Mouse (Mus musculus) neural tube, embryonic 12.5 days (tissue): ENCODE measurements around the gene Maf. TPM values are rescaled to one million over a fixed set of nuclear protein-coding genes. Genes with fewer than 3 reads are reported as not detected.

Experiments used
- ATAC-seq: fragments of 200-750 bp; cut with Nextera tagmentation; 2 replicates; pipeline ENCODE4 v1.8.0; 2017; ENCODE audit warnings: low read depth, mild to moderate bottlenecking, moderate TSS enrichment, moderate library complexity; ENCODE audit not compliant: low FRiP score
- H3K27ac ChIP-seq: fragments of 300-500 bp; sonication (generic); 2 replicates; pipeline ENCODE4 v1.5.1; 2016
- H3K27me3 ChIP-seq: fragments of 300-500 bp; sonication (generic); replicated peaks from 2 replicates; pipeline ENCODE4 v1.6.1; 2016; ENCODE audit warnings: mild to moderate bottlenecking
- H3K36me3 ChIP-seq: fragments of 300-500 bp; sonication (generic); 2 replicates; pipeline ENCODE4 v1.6.1; 2016; ENCODE audit warnings: mild to moderate bottlenecking
- H3K4me1 ChIP-seq: fragments of 300-500 bp; sonication (generic); 2 replicates; pipeline ENCODE4 v1.6.1; 2016
- H3K4me2 ChIP-seq: fragments of 300-500 bp; sonication (generic); replicated peaks from 2 replicates; pipeline ENCODE4 v1.6.1; 2016; ENCODE audit warnings: mild to moderate bottlenecking
- H3K4me3 ChIP-seq: fragments of 300-500 bp; sonication (generic); 2 replicates; pipeline ENCODE4 v1.5.1; 2016
- H3K9ac ChIP-seq: fragments of 300-500 bp; sonication (generic); 2 replicates; pipeline ENCODE4 v1.6.1; 2016; ENCODE audit warnings: mild to moderate bottlenecking
- H3K9me3 ChIP-seq: fragments of 300-500 bp; sonication (generic); 2 replicates; pipeline ENCODE4 v1.6.1; 2016; ENCODE audit warnings: mild to moderate bottlenecking
- WGBS: fragments of 180-500 bp; shearing (Covaris S2); methylation state at CpG from one replicate; pipeline ENCODE4 v1.1.7; 2016; 5-methylcytosine and 5-hydroxymethylcytosine counted together
- polyA plus RNA-seq: library from polyadenylated mRNA; unstranded; fragments of >200 nt; fragmentation: Nextera tagmentation; extraction: Ambion mirVana; gene quantifications from 2 replicates; pipeline ENCODE4 v1.2.1, GENCODE M21; 2016

Gene Maf
- polyA plus RNA-seq, 1 experiment from 2014 or later = 7.4 TPM

GRCm38 (mm10) chr8:115726231-115726630 is 18.6 kb upstream of the Maf start:
- no peak overlapping the region for H3K4me3 ChIP-seq
- H3K27me3 ChIP-seq = no peaks in the 10 kb centered on the region
- no peak for ATAC-seq
- no peak overlapping the region for H3K9ac ChIP-seq
- H3K36me3 ChIP-seq = no peaks in the 10 kb centered on the region
- WGBS = 88% methylated on average over 4 of the region's 4 CpGs
- H3K4me1 ChIP-seq = no peaks in the 10 kb centered on the region
- no peaks in the 10 kb centered on the region for H3K9me3 ChIP-seq
- H3K27ac ChIP-seq = no peak overlapping the region
- no peak overlapping the region for H3K4me2 ChIP-seq

- Histone ChIP-seq H3K9me3 (no peaks in the 10 kb centered on the region), H3K36me3 (no peaks in the 10 kb centered on the region), H3K4me2 (no peak overlapping the region), H3K27ac (no peak overlapping the region), H3K27me3 (no peaks in the 10 kb centered on the region), H3K4me1 (no peaks in the 10 kb centered on the region), H3K9ac (no peak overlapping the region), H3K4me3 (no peak overlapping the region)
- 91% methylated on average over 7 of the region's 7 CpGs for whole genome bisulfite sequencing
- ATAC-seq = no peak
These were observed 11.5 kb upstream of the Maf start for GRCm38 (mm10) chr8:115719126-115719525.

- H3K4me3 ChIP-seq = no peak overlapping the region
- no peak overlapping the region for H3K4me2 ChIP-seq
- WGBS = 89% methylated on average over 6 of the region's 6 CpGs
- no peak overlapping the region for H3K9ac ChIP-seq
- H3K36me3 ChIP-seq = no peaks in the 10 kb centered on the region
- H3K27me3 ChIP-seq = no peaks in the 10 kb centered on the region
- H3K4me1 ChIP-seq = no peaks in the 10 kb centered on the region
- H3K27ac ChIP-seq = no peak overlapping the region
- no peak for ATAC-seq
- no peaks in the 10 kb centered on the region for H3K9me3 ChIP-seq
These were observed 11.0 kb upstream of the Maf start for GRCm38 (mm10) chr8:115718621-115719020.

- 79% methylated on average over 4 of the region's 4 CpGs for WGBS
These were observed 7.7 kb upstream of the Maf start for GRCm38 (mm10) chr8:115715262-115715661.

GRCm38 (mm10) chr8:115711106-115711505 is 3.5 kb upstream of the Maf start:
- WGBS = 45% methylated on average over 11 of the region's 11 CpGs

More at GRCm38 (mm10) chr8:115715262-115715661, 7.7 kb upstream of the Maf start:
- Histone ChIP-seq H3K4me2 (no peak overlapping the region), H3K9ac (no peak overlapping the region), H3K27me3 (no peaks in the 10 kb centered on the region), H3K27ac (no peak overlapping the region), H3K36me3 (no peaks in the 10 kb centered on the region), H3K9me3 (no peaks in the 10 kb centered on the region), H3K4me1 (0 out of 2 replicates have a peak, but pooled peaks cover 4% of the 10 kb centered on the region), H3K4me3 (no peak overlapping the region)
- ATAC-seq = no peak

GRCm38 (mm10) chr8:115709931-115710330 is 2.3 kb upstream of the Maf start:
- H3K27me3 ChIP-seq = no peaks in the 10 kb centered on the region
- H3K4me1 ChIP-seq = peaks cover 15% of the 10 kb centered on the region
- no peaks in the 10 kb centered on the region for H3K36me3 ChIP-seq
- H3K4me3 ChIP-seq = no peak overlapping the region
- no peak for ATAC-seq
- WGBS = 64% methylated on average over 8 of the region's 8 CpGs
- no peak overlapping the region for H3K27ac ChIP-seq
- no peak overlapping the region for H3K9ac ChIP-seq
- H3K9me3 ChIP-seq = no peaks in the 10 kb centered on the region
- H3K4me2 ChIP-seq = no peak overlapping the region

More at GRCm38 (mm10) chr8:115711106-115711505, 3.5 kb upstream of the Maf start:
- Histone ChIP-seq H3K9me3 (no peaks in the 10 kb centered on the region), H3K4me2 (no peak overlapping the region), H3K9ac (no peak overlapping the region), H3K36me3 (no peaks in the 10 kb centered on the region), H3K4me3 (no peak overlapping the region), H3K4me1 (peaks cover 12% of the 10 kb centered on the region), H3K27ac (no peak overlapping the region), H3K27me3 (no peaks in the 10 kb centered on the region)
- ATAC-seq = no peak

GRCm38 (mm10) chr8:115708936-115709780 is 1.6 kb upstream of the Maf start:
- 0 out of 2 replicates have a peak overlapping the region, but pooled peaks have one; percentile 66 for H3K4me3 ChIP-seq
- H3K27ac ChIP-seq = no peak overlapping the region
- H3K27me3 ChIP-seq = no peaks in the 10 kb centered on the region
- no peaks in the 10 kb centered on the region for H3K9me3 ChIP-seq
- peaks cover 15% of the 10 kb centered on the region for H3K4me1 ChIP-seq
- peak overlapping the region; percentile 83 for H3K4me2 ChIP-seq
- WGBS = 0% methylated on average over 19 of the region's 19 CpGs
- no peak for ATAC-seq
- no peak overlapping the region for H3K9ac ChIP-seq
- H3K36me3 ChIP-seq = no peaks in the 10 kb centered on the region

- peak overlapping the region; percentile 83 for H3K4me2 ChIP-seq
- H3K36me3 ChIP-seq = no peaks in the 10 kb centered on the region
- H3K9ac ChIP-seq = peak overlapping the region; percentile 79
- H3K4me3 ChIP-seq = peak overlapping the region; percentile 66
- ATAC-seq = peak; percentile 85
- under 1% methylated on average over 70 of the region's 76 CpGs for WGBS
- H3K27me3 ChIP-seq = no peaks in the 10 kb centered on the region
- peak overlapping the region; percentile 76 for H3K27ac ChIP-seq
- H3K9me3 ChIP-seq = no peaks in the 10 kb centered on the region
- peaks cover 15% of the 10 kb centered on the region for H3K4me1 ChIP-seq
These were observed 498 bp downstream of the Maf start for GRCm38 (mm10) chr8:115706861-115707730.

- Histone ChIP-seq H3K4me2 (peak overlapping the region; percentile 83), H3K9ac (peak overlapping the region; percentile 79), H3K9me3 (no peaks in the 10 kb centered on the region), H3K36me3 (no peaks in the 10 kb centered on the region), H3K27ac (peak overlapping the region; percentile 76), H3K4me1 (peaks cover 15% of the 10 kb centered on the region), H3K27me3 (no peaks in the 10 kb centered on the region), H3K4me3 (peak overlapping the region; percentile 66)
- under 1% methylated on average over 38 of the region's 39 CpGs for WGBS
- peak; percentile 11; the same call in 1 of the 2 replicates for ATAC-seq
These were observed 1.2 kb downstream of the Maf start for GRCm38 (mm10) chr8:115706411-115706860.

GRCm38 (mm10) chr8:115705591-115706110 is 1.9 kb downstream of the Maf start:
- H3K27me3 ChIP-seq = no peaks in the 10 kb centered on the region
- ATAC-seq = no peak
- H3K4me3 ChIP-seq = peak overlapping the region; percentile 66
- no peaks in the 10 kb centered on the region for H3K36me3 ChIP-seq
- peak overlapping the region; percentile 79 for H3K9ac ChIP-seq
- no peaks in the 10 kb centered on the region for H3K9me3 ChIP-seq
- peak overlapping the region; percentile 83 for H3K4me2 ChIP-seq
- peaks cover 11% of the 10 kb centered on the region for H3K4me1 ChIP-seq
- WGBS = under 1% methylated on average over 36 of the region's 36 CpGs
- no peak overlapping the region for H3K27ac ChIP-seq

GRCm38 (mm10) chr8:115703056-115703455 is 4.5 kb downstream of the Maf start:
- Histone ChIP-seq H3K9me3 (no peaks in the 10 kb centered on the region), H3K9ac (no peak overlapping the region), H3K36me3 (no peaks in the 10 kb centered on the region), H3K4me2 (peak overlapping the region; percentile 41; the same call in 1 of the 2 replicates), H3K4me1 (peaks cover 6% of the 10 kb centered on the region; the same call in 1 of the 2 replicates), H3K27ac (no peak overlapping the region), H3K27me3 (no peaks in the 10 kb centered on the region), H3K4me3 (no peak overlapping the region)
- no peak for ATAC-seq
- 90% methylated on average over 4 of the region's 4 CpGs for WGBS

- WGBS = 80% methylated on average over 5 of the region's 5 CpGs
- no peak for ATAC-seq
These were observed 6.6 kb downstream of the Maf start for GRCm38 (mm10) chr8:115701001-115701400.

More at GRCm38 (mm10) chr8:115701001-115701400, 6.6 kb downstream of the Maf start:
- no peak overlapping the region for H3K4me2 ChIP-seq
- no peaks in the 10 kb centered on the region for H3K36me3 ChIP-seq
- no peak overlapping the region for H3K27ac ChIP-seq
- no peak overlapping the region for H3K9ac ChIP-seq
- H3K27me3 ChIP-seq = no peaks in the 10 kb centered on the region
- H3K9me3 ChIP-seq = no peaks in the 10 kb centered on the region
- 0 out of 2 replicates have a peak, but pooled peaks cover 3% of the 10 kb centered on the region for H3K4me1 ChIP-seq
- no peak overlapping the region for H3K4me3 ChIP-seq
